Mouse (Mus musculus) limb, embryonic 11.5 days (tissue): ENCODE results near the gene Arrdc4. TPM values are rescaled to one million over a fixed set of nuclear protein-coding genes. Genes with fewer than 3 reads are reported as not detected.

Source experiments
- ATAC-seq: fragments of 200-750 bp; cut with Nextera tagmentation; 2 replicates; pipeline ENCODE4 v1.8.0; 2017; ENCODE audit warnings: low read depth; ENCODE audit not compliant: insufficient number of reproducible peaks, low FRiP score, low TSS enrichment
- DNase-seq: peaks from one replicate; pipeline ENCODE4 v3.0.0-alpha.2; 2015; ENCODE audit warnings: low spot score
- H3K27ac ChIP-seq: fragments of 300-500 bp; sonication (generic); replicated peaks from 2 replicates; pipeline ENCODE4 v1.5.1; 2014; ENCODE audit warnings: low read depth, mild to moderate bottlenecking, low read length
- H3K27me3 ChIP-seq: fragments of 300-500 bp; sonication (generic); 2 replicates; pipeline ENCODE4 v1.6.1; 2014; ENCODE audit warnings: mild to moderate bottlenecking, low read length, mixed read lengths; ENCODE audit not compliant: control insufficient read depth, insufficient read depth
- H3K36me3 ChIP-seq: fragments of 300-500 bp; sonication (generic); 2 replicates; pipeline ENCODE4 v1.6.1; 2014; ENCODE audit warnings: mild to moderate bottlenecking, low read length, moderate library complexity, mixed read lengths; ENCODE audit not compliant: control insufficient read depth, insufficient read depth
- H3K4me1 ChIP-seq: fragments of 300-500 bp; sonication (generic); 2 replicates; pipeline ENCODE4 v1.6.1; 2014; ENCODE audit warnings: low read length, mixed read lengths; ENCODE audit not compliant: control insufficient read depth, insufficient read depth
- H3K4me2 ChIP-seq: fragments of 300-500 bp; sonication (generic); 2 replicates; pipeline ENCODE4 v1.6.1; 2014; ENCODE audit warnings: low read depth, mild to moderate bottlenecking, moderate library complexity; ENCODE audit not compliant: severe bottlenecking
- H3K4me3 ChIP-seq: fragments of 300-500 bp; sonication (generic); 2 replicates; pipeline ENCODE4 v1.5.1; 2014; ENCODE audit warnings: low read depth, low read length
- H3K9ac ChIP-seq: fragments of 300-500 bp; sonication (generic); 2 replicates; pipeline ENCODE4 v1.6.1; 2014; ENCODE audit warnings: mild to moderate bottlenecking, low read length
- H3K9me3 ChIP-seq: fragments of 300-500 bp; sonication (generic); 2 replicates; pipeline ENCODE4 v1.6.1; 2016; ENCODE audit warnings: low read length; ENCODE audit not compliant: control insufficient read depth
- WGBS: fragments of 180-500 bp; shearing (Covaris S2); extraction: QIAGEN DNeasy Blood & Tissue Kit; methylation state at CpG from one replicate; pipeline ENCODE4 v1.1.7; 2014; 5-methylcytosine and 5-hydroxymethylcytosine counted together
- polyA plus RNA-seq: library from polyadenylated mRNA; unstranded; fragments of >200 nt; fragmentation: Nextera tagmentation; extraction: Ambion mirVana; gene quantifications from 2 replicates; pipeline ENCODE4 v1.2.1, GENCODE M21; 2014

The Arrdc4 gene
- 17.3 and 19.4 TPM in 2 replicates for polyA plus RNA-seq

DNA sequence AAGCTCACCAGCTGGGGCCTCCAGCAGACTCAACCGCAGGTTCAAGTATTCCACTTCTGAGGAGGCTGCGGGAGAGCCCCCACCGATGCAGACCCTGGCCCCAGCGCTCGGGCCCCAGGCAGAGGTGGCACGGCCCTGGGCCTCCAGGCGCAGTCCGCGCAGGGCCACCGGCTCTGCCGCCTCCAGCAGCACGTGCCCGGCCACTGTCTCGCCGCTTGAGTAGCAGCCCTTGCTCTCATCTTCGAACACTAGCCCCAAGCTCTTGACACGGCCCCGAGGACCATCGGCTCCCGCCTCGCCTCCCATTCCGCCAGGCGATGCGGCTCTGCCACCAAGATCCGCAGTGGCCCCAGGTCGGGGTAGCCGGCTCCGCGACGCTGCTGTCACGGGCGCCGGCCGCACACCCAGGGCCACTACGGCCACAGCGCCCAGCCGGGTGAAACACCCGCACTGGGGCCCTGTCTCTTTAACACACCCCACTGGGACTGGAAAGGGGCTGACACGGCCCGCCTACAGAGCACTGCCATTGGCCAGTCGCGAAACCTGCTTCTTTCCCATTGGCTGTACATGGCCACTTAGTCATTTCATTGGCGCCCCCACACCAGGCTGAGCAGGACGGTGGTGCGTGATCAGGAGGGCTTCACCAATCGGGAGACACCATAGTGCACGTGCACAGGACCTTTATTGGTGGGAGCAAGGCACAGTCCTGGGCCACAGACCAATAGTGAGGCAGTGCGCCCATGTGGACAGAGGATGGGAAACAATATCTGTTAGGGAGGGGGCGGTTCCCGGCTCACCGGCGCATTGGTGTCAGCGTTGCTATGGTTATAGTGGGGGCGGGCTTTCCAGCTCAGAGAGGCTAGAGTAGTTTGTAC lies at the start of gene Arrdc4:
Arrdc4 (minus strand) TSS at position 481 of the 875 bp plus-strand sequence.
- H3K9ac ChIP-seq, result peak within 1 kb of the TSS; percentile 82
- H3K36me3 ChIP-seq, result no peaks in the 10 kb centered on the region
- H3K9me3 ChIP-seq, result no peaks in the 10 kb centered on the region
- DNase-seq (peak; percentile 97), ATAC-seq (peak; percentile 100)
- H3K4me2 ChIP-seq, result peak within 1 kb of the TSS; percentile 94
- WGBS, result under 1% methylated on average over 54 of the region's 54 CpGs
- no peaks in the 10 kb centered on the region for H3K27me3 ChIP-seq
- peak within 1 kb of the TSS; percentile 84 for H3K4me3 ChIP-seq
- H3K27ac ChIP-seq, result 0 out of 2 replicates have a peak within 1 kb of the TSS, but pooled peaks have one; percentile 26
- 0 out of 2 replicates have a peak, but pooled peaks cover 8% of the 10 kb centered on the region for H3K4me1 ChIP-seq

DNA sequence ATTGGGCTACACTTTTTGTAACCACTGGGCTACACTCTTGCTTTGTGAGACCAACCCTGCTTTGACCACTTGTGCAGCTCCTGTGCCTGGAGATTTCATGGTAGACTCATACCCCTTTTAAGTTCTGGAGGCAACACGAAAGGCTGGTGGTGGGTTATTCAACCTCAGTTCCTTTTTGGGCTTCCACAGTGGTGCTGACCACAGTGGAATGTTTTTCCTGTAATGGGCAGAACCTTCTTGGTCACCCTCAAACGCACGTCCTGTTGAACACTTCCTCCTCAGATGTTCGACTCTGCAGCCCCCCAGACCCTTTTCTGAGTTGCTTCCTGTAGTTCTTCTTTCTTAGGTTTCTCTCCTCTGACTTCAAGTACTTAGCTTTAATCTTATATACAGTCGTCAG lies 46.5 kb upstream of the Arrdc4 start:
- DNase-seq, result no peak
- H3K9me3 ChIP-seq, result no peaks in the 10 kb centered on the region
- ATAC-seq, result no peak
- 87% methylated on average over 5 of the region's 5 CpGs for WGBS
- no peak overlapping the region for H3K4me2 ChIP-seq
- H3K4me3 ChIP-seq, result no peak overlapping the region
- no peaks in the 10 kb centered on the region for H3K4me1 ChIP-seq
- no peaks in the 10 kb centered on the region for H3K36me3 ChIP-seq
- no peaks in the 10 kb centered on the region for H3K27me3 ChIP-seq
- H3K9ac ChIP-seq, result no peak overlapping the region
- H3K27ac ChIP-seq, result no peak overlapping the region

DNA sequence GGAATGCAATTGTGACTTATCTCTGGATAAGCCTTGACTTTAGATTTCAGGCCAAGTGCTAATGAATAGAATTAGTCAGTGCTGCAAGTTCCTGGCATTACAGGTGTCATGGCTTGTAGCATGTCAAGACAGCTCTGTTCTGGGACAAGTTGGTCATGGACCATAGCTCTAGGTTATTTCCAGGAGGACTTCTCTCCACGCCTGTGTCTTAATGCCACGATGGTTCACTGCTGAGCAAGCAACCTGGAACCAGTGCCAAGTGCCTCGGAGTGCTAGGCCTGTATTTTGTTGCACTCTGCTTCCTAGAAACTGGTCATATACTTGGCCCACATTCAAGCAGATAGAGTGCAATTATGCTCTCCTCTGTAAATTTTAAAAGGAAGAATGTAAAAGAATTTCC lies 39.7 kb upstream of the Arrdc4 start:
- no peaks in the 10 kb centered on the region for H3K36me3 ChIP-seq
- no peaks in the 10 kb centered on the region for H3K27me3 ChIP-seq
- DNase-seq, result no peak
- no peaks in the 10 kb centered on the region for H3K9me3 ChIP-seq
- H3K4me3 ChIP-seq, result no peak overlapping the region
- H3K4me1 ChIP-seq, result no peaks in the 10 kb centered on the region
- no peak overlapping the region for H3K9ac ChIP-seq
- no peak for ATAC-seq
- H3K4me2 ChIP-seq, result no peak overlapping the region
- no peak overlapping the region for H3K27ac ChIP-seq
- 90% methylated on average over 3 of the region's 3 CpGs for WGBS

DNA sequence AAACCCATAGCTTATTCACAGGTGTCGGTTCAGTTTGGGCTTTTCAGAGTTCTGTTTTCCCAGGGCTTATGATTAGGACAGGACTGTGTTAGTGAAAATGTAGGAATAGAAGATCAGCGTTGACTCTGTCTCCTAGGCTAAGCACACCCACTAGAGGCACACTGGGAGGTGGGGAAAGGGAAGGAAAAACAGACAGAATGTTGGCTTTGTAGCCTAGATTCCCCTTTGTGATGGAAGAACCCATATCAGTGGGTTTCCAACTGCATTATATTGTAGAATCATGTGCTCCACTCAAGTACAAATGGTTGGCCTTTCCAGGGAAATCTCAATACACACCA lies 22.7 kb upstream of the Arrdc4 start:
- Histone ChIP-seq H3K9ac (no peak overlapping the region), H3K4me2 (no peak overlapping the region), H3K4me1 (no peaks in the 10 kb centered on the region), H3K27me3 (no peaks in the 10 kb centered on the region), H3K27ac (no peak overlapping the region), H3K4me3 (no peak overlapping the region), H3K36me3 (no peaks in the 10 kb centered on the region), H3K9me3 (no peaks in the 10 kb centered on the region)
- DNase-seq, result no peak
- ATAC-seq, result no peak
- WGBS, result 86% methylated on average over 2 of the region's 2 CpGs

DNA sequence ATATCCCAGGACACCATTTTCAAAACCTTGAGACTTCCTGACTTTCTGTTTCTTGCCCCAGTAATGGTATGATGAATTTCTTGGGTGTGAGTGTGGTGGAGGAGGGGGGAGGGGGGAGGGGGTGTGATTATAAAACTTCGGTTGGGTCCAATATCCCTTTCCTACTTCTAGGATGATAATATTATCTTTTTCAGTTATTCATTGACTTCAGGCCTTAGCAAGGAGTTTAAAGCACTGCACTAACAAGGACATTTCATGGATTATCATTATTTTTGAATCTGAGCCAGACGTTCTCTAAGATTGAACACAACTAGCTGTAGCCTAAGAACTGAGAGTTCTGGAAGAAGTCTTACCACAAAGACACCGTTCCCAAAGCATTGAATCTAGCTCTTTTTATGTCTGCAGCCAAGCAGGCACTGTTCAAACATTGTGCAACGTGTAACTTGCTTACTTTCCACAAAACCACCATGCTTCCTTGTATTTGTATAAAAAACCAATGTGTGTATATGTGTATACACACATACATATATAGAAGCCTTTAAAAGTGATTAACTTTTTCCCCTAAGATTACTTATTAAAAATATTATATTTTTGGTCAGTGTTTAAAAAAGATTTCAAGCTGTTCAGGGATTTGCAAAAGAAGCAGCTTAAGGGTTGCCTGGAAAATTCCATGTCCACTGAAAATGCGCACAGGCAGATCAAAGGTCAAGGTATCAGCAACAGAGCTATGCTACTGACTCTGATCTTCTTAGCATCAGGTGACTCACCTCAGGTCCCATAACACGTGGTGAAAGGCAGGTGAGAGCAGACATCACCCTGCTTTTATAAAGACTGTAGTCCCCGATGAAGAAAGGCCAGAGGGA lies 22.1 kb upstream of the Arrdc4 start:
- DNase-seq (no peak), ATAC-seq (no peak)
- Histone ChIP-seq H3K4me1 (no peaks in the 10 kb centered on the region), H3K27ac (no peak overlapping the region), H3K9me3 (no peaks in the 10 kb centered on the region), H3K36me3 (no peaks in the 10 kb centered on the region), H3K27me3 (no peaks in the 10 kb centered on the region), H3K9ac (no peak overlapping the region), H3K4me3 (no peak overlapping the region), H3K4me2 (no peak overlapping the region)
- 77% methylated on average over 7 of the region's 7 CpGs for whole genome bisulfite sequencing

DNA sequence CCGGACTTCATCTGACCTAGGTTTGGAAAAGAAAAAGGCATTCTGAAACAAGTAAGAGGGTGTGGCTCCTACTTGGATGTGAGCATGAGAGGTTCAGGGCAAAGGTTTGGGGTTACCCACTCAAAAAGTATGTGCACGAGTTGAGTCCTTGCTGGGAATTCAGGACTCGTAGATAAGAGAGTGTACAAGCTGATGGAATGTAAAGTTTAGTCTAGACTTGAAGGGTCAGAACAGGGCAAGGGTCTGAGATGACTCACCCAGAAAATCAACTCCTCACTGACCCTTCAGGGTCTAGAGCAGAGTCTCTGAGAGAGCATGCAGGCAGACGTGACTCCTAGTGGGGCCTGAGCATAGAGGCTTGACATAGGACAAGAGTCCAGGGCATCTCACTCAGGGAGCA lies 16.9 kb upstream of the Arrdc4 start:
- Histone ChIP-seq H3K9ac (no peak overlapping the region), H3K4me1 (no peaks in the 10 kb centered on the region), H3K36me3 (no peaks in the 10 kb centered on the region), H3K27ac (no peak overlapping the region), H3K27me3 (no peaks in the 10 kb centered on the region), H3K4me3 (no peak overlapping the region), H3K9me3 (no peaks in the 10 kb centered on the region), H3K4me2 (no peak overlapping the region)
- WGBS, result 80% methylated on average over 4 of the region's 4 CpGs
- no peak for ATAC-seq
- no peak for DNase-seq

DNA sequence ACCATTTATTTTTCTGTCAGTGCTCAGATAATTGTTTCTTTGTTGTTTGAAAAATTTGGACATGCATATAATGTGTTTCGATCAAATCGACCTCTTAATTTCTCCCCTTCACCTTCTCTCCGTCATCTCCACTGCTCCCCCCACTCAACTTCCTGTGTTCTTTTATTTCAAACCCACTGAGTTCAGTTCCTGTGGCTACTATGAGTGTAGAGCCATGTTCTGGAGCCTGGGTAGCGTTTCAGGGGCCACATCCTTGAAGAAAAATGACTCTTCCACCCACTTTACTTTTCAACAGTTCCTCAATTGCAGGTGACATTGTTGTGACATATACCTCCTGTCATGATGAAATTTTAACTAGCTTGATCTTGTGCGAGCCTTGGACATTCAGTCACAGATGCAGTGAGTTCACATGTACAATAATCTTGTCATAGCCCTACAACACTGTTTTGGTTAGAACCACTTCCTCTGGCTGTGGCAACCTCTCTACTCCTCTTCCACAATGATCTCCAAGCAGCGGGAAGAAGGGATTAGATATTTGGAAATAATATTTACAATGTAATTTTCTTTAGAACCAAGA lies 10.2 kb upstream of the Arrdc4 start:
- Histone ChIP-seq H3K4me3 (no peak overlapping the region), H3K9ac (no peak overlapping the region), H3K27me3 (no peaks in the 10 kb centered on the region), H3K9me3 (no peaks in the 10 kb centered on the region), H3K27ac (no peak overlapping the region), H3K4me2 (no peak overlapping the region), H3K36me3 (no peaks in the 10 kb centered on the region), H3K4me1 (no peaks in the 10 kb centered on the region)
- DNase-seq (no peak), ATAC-seq (no peak)
- 79% methylated on average over 6 of the region's 6 CpGs for WGBS

DNA sequence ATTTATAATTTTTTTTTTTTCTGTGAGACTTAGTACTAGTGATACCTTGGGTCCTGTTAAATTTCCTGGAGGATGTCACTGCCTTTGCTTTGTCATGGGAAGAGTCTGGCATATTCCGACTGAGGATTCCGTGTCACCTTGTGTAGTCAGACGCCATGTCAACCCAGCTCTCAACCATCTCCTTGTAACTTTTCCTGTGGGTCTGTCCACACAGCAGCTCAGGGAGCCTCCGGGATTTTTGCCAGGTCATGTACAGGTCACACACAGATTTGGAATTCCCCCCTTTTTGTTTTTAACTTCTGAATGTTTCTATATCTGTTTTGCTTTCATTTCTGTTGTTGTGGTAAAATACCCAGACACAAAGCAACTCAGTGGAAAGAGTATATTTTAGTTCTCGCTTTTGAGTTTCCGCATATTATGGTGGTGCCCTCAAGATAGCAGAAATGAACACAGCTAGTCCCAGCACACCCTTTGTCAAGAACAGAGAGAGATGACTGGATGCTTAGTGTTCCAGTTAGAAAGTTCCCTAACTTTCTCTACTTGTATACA lies 7.7 kb upstream of the Arrdc4 start:
- Histone ChIP-seq H3K9me3 (no peaks in the 10 kb centered on the region), H3K9ac (no peak overlapping the region), H3K36me3 (no peaks in the 10 kb centered on the region), H3K4me1 (no peaks in the 10 kb centered on the region), H3K4me3 (no peak overlapping the region), H3K27ac (no peak overlapping the region), H3K27me3 (no peaks in the 10 kb centered on the region), H3K4me2 (no peak overlapping the region)
- WGBS, result 91% methylated on average over 6 of the region's 6 CpGs
- no peak for DNase-seq
- no peak for ATAC-seq
